Mouse (Mus musculus) hindbrain, embryonic 11.5 days (tissue): ENCODE data around the gene Pcnt. TPM values are rescaled to one million over a fixed set of nuclear protein-coding genes. Genes with fewer than 3 reads are reported as not detected.

Experiments used
- ATAC-seq: fragments of 200-750 bp; cut with Nextera tagmentation; 2 replicates; pipeline ENCODE4 v1.8.0; 2017; ENCODE audit warnings: mild to moderate bottlenecking, moderate TSS enrichment, moderate library complexity; ENCODE audit not compliant: low FRiP score
- DNase-seq: peaks from one replicate; pipeline ENCODE4 v3.0.0-alpha.2; 2015; ENCODE audit warnings: low spot score
- H3K27ac ChIP-seq: fragments of 300-500 bp; sonication (generic); 2 replicates; pipeline ENCODE4 v1.5.1; 2014; ENCODE audit warnings: mild to moderate bottlenecking, low read depth, low read length
- H3K27me3 ChIP-seq: fragments of 300-500 bp; sonication (generic); 2 replicates; pipeline ENCODE4 v1.6.1; 2014; ENCODE audit warnings: mild to moderate bottlenecking, low read length, moderate library complexity, mixed read lengths; ENCODE audit not compliant: control insufficient read depth, insufficient read depth
- H3K36me3 ChIP-seq: fragments of 300-500 bp; sonication (generic); 2 replicates; pipeline ENCODE4 v1.6.1; 2014; ENCODE audit warnings: mild to moderate bottlenecking, low read length, moderate library complexity, mixed read lengths; ENCODE audit not compliant: control insufficient read depth, insufficient read depth
- H3K4me1 ChIP-seq: fragments of 300-500 bp; sonication (generic); replicated peaks from 2 replicates; pipeline ENCODE4 v1.6.1; 2014; ENCODE audit warnings: low read length, mixed read lengths; ENCODE audit not compliant: control insufficient read depth, insufficient read depth
- H3K4me2 ChIP-seq: fragments of 300-500 bp; sonication (generic); replicated peaks from 2 replicates; pipeline ENCODE4 v1.6.1; 2014; ENCODE audit warnings: mild to moderate bottlenecking, low read depth, low read length
- H3K4me3 ChIP-seq: fragments of 300-500 bp; sonication (generic); 2 replicates; pipeline ENCODE4 v1.5.1; 2014; ENCODE audit warnings: low read depth, low read length
- H3K9ac ChIP-seq: fragments of 300-500 bp; sonication (generic); 2 replicates; pipeline ENCODE4 v1.6.1; 2014; ENCODE audit warnings: low read depth, low read length
- H3K9me3 ChIP-seq: fragments of 300-500 bp; sonication (generic); 2 replicates; pipeline ENCODE4 v1.6.1; 2016; ENCODE audit warnings: low read length; ENCODE audit not compliant: control insufficient read depth
- WGBS: fragments of 180-500 bp; shearing (Covaris S2); extraction: QIAGEN DNeasy Blood & Tissue Kit; methylation state at CpG from one replicate; pipeline ENCODE4 v1.1.7; 2014; 5-methylcytosine and 5-hydroxymethylcytosine counted together
- polyA plus RNA-seq: library from polyadenylated mRNA; unstranded; fragments of >200 nt; fragmentation: Nextera tagmentation; extraction: Ambion mirVana; gene quantifications from 2 replicates; pipeline ENCODE4 v1.2.1, GENCODE M21; 2014

Gene Pcnt
- polyA plus RNA-seq, 1 experiment from 2014 or later: 16.5 TPM

GRCm38 (mm10) chr10:76346043-76346491, 96.5 kb downstream of the Pcnt start:
- no peak overlapping the region for H3K27ac ChIP-seq
- H3K4me3 ChIP-seq: no peak overlapping the region
- no peaks in the 10 kb centered on the region for H3K9me3 ChIP-seq
- no peaks in the 10 kb centered on the region for H3K36me3 ChIP-seq
- peak overlapping the region; percentile 55; the same call in 1 of the 2 replicates for H3K4me2 ChIP-seq
- no peak overlapping the region for H3K9ac ChIP-seq
- DNase-seq: peak; percentile 7
- no peak for ATAC-seq
- 38% methylated on average over 8 of the region's 8 CpGs for WGBS
- no peaks in the 10 kb centered on the region for H3K27me3 ChIP-seq
- H3K4me1 ChIP-seq: 0 out of 2 replicates have a peak, but pooled peaks cover 2% of the 10 kb centered on the region

- Histone ChIP-seq H3K9ac (peak overlapping the region; percentile 92), H3K4me3 (peak overlapping the region; percentile 82), H3K27me3 (no peaks in the 10 kb centered on the region), H3K9me3 (no peaks in the 10 kb centered on the region), H3K36me3 (no peaks in the 10 kb centered on the region), H3K4me2 (peak overlapping the region; percentile 55), H3K4me1 (0 out of 2 replicates have a peak, but pooled peaks cover 2% of the 10 kb centered on the region), H3K27ac (no peak overlapping the region)
- ATAC-seq (peak; percentile 55; the same call in 1 of the 2 replicates), DNase-seq (no peak)
- 8% methylated on average over 10 of the region's 12 CpGs for whole genome bisulfite sequencing
Measured at GRCm38 (mm10) chr10:76345540-76345902, 97.1 kb downstream of the Pcnt start.

GRCm38 (mm10) chr10:76344711-76345539, 97.7 kb downstream of the Pcnt start, which contains the start of gene Dip2a:
Gene Dip2a, minus strand, starts transcription at chr10:76345291.
- peak; percentile 95 for ATAC-seq
- WGBS: under 1% methylated on average over 71 of the region's 94 CpGs
- peak within 1 kb of the TSS; percentile 82 for H3K4me3 ChIP-seq
- no peaks in the 10 kb centered on the region for H3K27me3 ChIP-seq
- peak within 1 kb of the TSS; percentile 86 for H3K27ac ChIP-seq
- peak within 1 kb of the TSS; percentile 92 for H3K9ac ChIP-seq
- DNase-seq: peak; percentile 97
- peak within 1 kb of the TSS; percentile 55 for H3K4me2 ChIP-seq
- H3K36me3 ChIP-seq: no peaks in the 10 kb centered on the region
- H3K4me1 ChIP-seq: 0 out of 2 replicates have a peak, but pooled peaks cover 2% of the 10 kb centered on the region
- H3K9me3 ChIP-seq: no peaks in the 10 kb centered on the region

DNA sequence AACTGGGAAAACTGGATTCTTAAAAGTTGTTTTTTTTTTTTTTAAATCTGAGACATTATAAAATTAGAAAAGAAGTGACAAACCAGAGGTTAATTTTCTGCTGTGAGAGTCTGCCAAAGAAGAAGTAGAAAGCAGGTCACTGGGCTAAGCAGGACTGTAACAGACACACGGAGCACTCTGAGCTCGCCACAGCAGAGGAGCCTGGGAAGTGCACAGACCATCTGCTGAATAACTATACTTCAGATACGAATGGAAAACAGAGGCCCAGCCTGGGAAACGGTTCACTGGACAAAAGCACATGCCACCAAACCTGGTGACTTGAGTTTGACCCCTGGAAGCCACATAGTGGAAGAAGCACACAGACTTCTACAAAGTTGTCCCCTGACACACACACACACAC, 108.2 kb downstream of the Pcnt start:
- Histone ChIP-seq H3K4me3 (no peak overlapping the region), H3K4me1 (no peaks in the 10 kb centered on the region), H3K36me3 (no peaks in the 10 kb centered on the region), H3K9me3 (no peaks in the 10 kb centered on the region), H3K27ac (no peak overlapping the region), H3K9ac (no peak overlapping the region), H3K27me3 (no peaks in the 10 kb centered on the region), H3K4me2 (no peak overlapping the region)
- ATAC-seq: no peak
- WGBS: 45% methylated on average over 4 of the region's 4 CpGs
- DNase-seq: no peak

GRCm38 (mm10) chr10:76332040-76332439, 110.5 kb downstream of the Pcnt start:
- 46% methylated on average over 2 of the region's 2 CpGs for WGBS
- ATAC-seq: no peak

GRCm38 (mm10) chr10:76329093-76329492, 113.5 kb downstream of the Pcnt start:
- no peak for DNase-seq
- Histone ChIP-seq H3K36me3 (no peaks in the 10 kb centered on the region), H3K9me3 (no peaks in the 10 kb centered on the region), H3K4me2 (no peak overlapping the region), H3K9ac (no peak overlapping the region), H3K27ac (no peak overlapping the region), H3K4me1 (no peaks in the 10 kb centered on the region), H3K27me3 (no peaks in the 10 kb centered on the region), H3K4me3 (no peak overlapping the region)
- 88% methylated on average over 4 of the region's 4 CpGs for WGBS
- no peak for ATAC-seq

More at GRCm38 (mm10) chr10:76332040-76332439, 110.5 kb downstream of the Pcnt start:
- Histone ChIP-seq H3K4me3 (no peak overlapping the region), H3K4me1 (no peaks in the 10 kb centered on the region), H3K4me2 (no peak overlapping the region), H3K27me3 (no peaks in the 10 kb centered on the region), H3K9me3 (no peaks in the 10 kb centered on the region), H3K36me3 (no peaks in the 10 kb centered on the region), H3K9ac (no peak overlapping the region), H3K27ac (no peak overlapping the region)
- no peak for DNase-seq

- no peak overlapping the region for H3K27ac ChIP-seq
- H3K9ac ChIP-seq: no peak overlapping the region
- no peak overlapping the region for H3K4me3 ChIP-seq
- 93% methylated on average over 3 of the region's 3 CpGs for WGBS
- H3K27me3 ChIP-seq: no peaks in the 10 kb centered on the region
- DNase-seq: no peak
- no peaks in the 10 kb centered on the region for H3K36me3 ChIP-seq
- no peaks in the 10 kb centered on the region for H3K4me1 ChIP-seq
- ATAC-seq: no peak
- H3K9me3 ChIP-seq: no peaks in the 10 kb centered on the region
- H3K4me2 ChIP-seq: no peak overlapping the region
Measured at GRCm38 (mm10) chr10:76328574-76328973, 114.0 kb downstream of the Pcnt start.

- 78% methylated on average over 6 of the region's 6 CpGs for WGBS
- no peak for ATAC-seq
- Histone ChIP-seq H3K4me2 (no peak overlapping the region), H3K36me3 (no peaks in the 10 kb centered on the region), H3K4me3 (no peak overlapping the region), H3K27me3 (no peaks in the 10 kb centered on the region), H3K9me3 (no peaks in the 10 kb centered on the region), H3K9ac (no peak overlapping the region), H3K27ac (no peak overlapping the region), H3K4me1 (no peaks in the 10 kb centered on the region)
- DNase-seq: peak; percentile 10
Measured at GRCm38 (mm10) chr10:76326304-76327006, 116.1 kb downstream of the Pcnt start.
